Mouse (Mus musculus) frontal cortex, postnatal 25 days (tissue): ENCODE results near the gene Ccdc97.

Experiments used
- DNase-seq, 2 experiments: peaks; one replicate each; pipeline ENCODE4 v3.0.0; 2022; ENCODE audit warnings: low spot score in 2 of 2

Ccdc97 gene

GRCm38 (mm10) chr7:25666381-25666780 lies 52.5 kb downstream of the Ccdc97 start:
- DNase-seq = no peak
